ENCODE assay signal across 10 mouse cellular contexts in the genomic region with DNA sequence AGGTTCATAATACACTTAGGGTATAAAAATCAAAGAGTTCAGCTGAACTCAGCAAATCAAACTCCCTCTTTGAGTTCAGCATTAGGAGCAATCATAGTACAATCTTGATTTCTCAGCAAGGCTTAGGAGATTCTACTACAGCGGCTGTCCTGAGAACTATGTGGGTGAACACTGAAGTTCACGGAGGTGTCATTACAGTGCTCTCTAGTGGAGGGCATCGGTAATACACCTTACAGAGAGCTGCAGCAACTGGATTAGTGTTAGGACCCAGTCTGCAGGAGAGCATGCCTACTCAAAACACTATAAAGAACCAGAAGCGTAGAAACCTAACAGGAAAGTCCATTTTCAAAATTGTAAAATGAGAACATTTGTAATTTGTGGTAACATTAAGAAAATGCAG. TPM values are rescaled to one million over a fixed set of nuclear protein-coding genes. Genes with fewer than 3 reads are reported as not detected.
DNase-seq lines count a peak whose midpoint lies in the region; ATAC-seq and TF ChIP-seq lines count a peak whose summit lies in the region.
"Had no signal": no experiment of that assay in that cellular context is flagged by ENCODE, and none has a peak within 500 bp of the region (broad histone marks: within the 10 kb centered on the region; RNA-seq: fewer than 3 reads in every experiment).

No protein-coding gene starts in this region.

- H3K4me1 ChIP-seq in kidney, embryonic 14.5 days (ENCODE audit: control insufficient read depth, insufficient read depth, low read length): no peaks in the 10 kb centered on the region
- peaks cover 29% of the 10 kb centered on the region for H3K4me1 ChIP-seq in E14TG2a.4 (replicated peaks; ENCODE audit: low read depth, low read length)
- no peaks in the 10 kb centered on the region for H3K4me1 ChIP-seq in embryonic facial prominence, embryonic 11.5 days (ENCODE audit: control insufficient read depth, insufficient read depth, low read length)
- H3K4me1 ChIP-seq in limb, embryonic 11.5 days (ENCODE audit: control insufficient read depth, insufficient read depth, low read length): no peaks in the 10 kb centered on the region

- no peak for ATAC-seq in kidney, embryonic 14.5 days (ENCODE audit: low FRiP score, low TSS enrichment)
- no peak for ATAC-seq in embryonic facial prominence, embryonic 11.5 days (replicated peaks; ENCODE audit: insufficient number of reproducible peaks, low FRiP score, low TSS enrichment, low read depth)
- no peak for ATAC-seq in limb, embryonic 11.5 days (ENCODE audit: insufficient number of reproducible peaks, low FRiP score, low TSS enrichment, low read depth)

- no peak overlapping the region for H3K9ac ChIP-seq in kidney, embryonic 14.5 days (ENCODE audit: low read depth, low read length)
- H3K9ac ChIP-seq in embryonic facial prominence, embryonic 11.5 days (replicated peaks; ENCODE audit: low read length): no peak overlapping the region
- H3K9ac ChIP-seq in limb, embryonic 11.5 days (ENCODE audit: low read length): no peak overlapping the region
- H3K9ac ChIP-seq: midbrain, embryonic 12.5 days had no signal

- peak; percentile 39 for DNase-seq in kidney, adult 11 months
- peak; percentile 33 to 65 for DNase-seq in adrenal gland, postnatal 36 days
- peak; percentile 72 for DNase-seq in embryonic facial prominence, embryonic 11.5 days (ENCODE audit: low spot score)
- DNase-seq in limb, embryonic 11.5 days (ENCODE audit: low spot score): peak; percentile 65
- peak; percentile 82 for DNase-seq in retina, embryonic 14.5 days (ENCODE audit: low spot score)
- no peak for DNase-seq in layer of hippocampus, adult 9-11 months

- peak; percentile 90 for TF ChIP-seq CTCF in E14TG2a.4 (conservative IDR thresholded peaks at IDR 0.05; ENCODE audit: low read length)

- no peak overlapping the region for H3K27ac ChIP-seq in kidney, embryonic 14.5 days (ENCODE audit: low read depth, low read length)
- H3K27ac ChIP-seq in embryonic facial prominence, embryonic 11.5 days (replicated peaks; ENCODE audit: low read depth, low read length): no peak overlapping the region
- H3K27ac ChIP-seq in limb, embryonic 11.5 days (replicated peaks; ENCODE audit: low read depth, low read length): no peak overlapping the region
- H3K27ac ChIP-seq: midbrain, embryonic 12.5 days had no signal

- H3K4me3 ChIP-seq in kidney, embryonic 14.5 days (ENCODE audit: low read length): no peak overlapping the region
- no peak overlapping the region for H3K4me3 ChIP-seq in E14TG2a.4 (replicated peaks; ENCODE audit: low read length)
- no peak overlapping the region for H3K4me3 ChIP-seq in embryonic facial prominence, embryonic 11.5 days (ENCODE audit: low read depth, low read length)
- H3K4me3 ChIP-seq in limb, embryonic 11.5 days (ENCODE audit: low read depth, low read length): no peak overlapping the region
- H3K4me3 ChIP-seq: erythroblast, embryonic 14.5 days; midbrain, embryonic 12.5 days had no signal

- H3K4me2 ChIP-seq in kidney, embryonic 14.5 days (replicated peaks; ENCODE audit: low read depth, low read length): no peak overlapping the region
- no peak overlapping the region for H3K4me2 ChIP-seq in embryonic facial prominence, embryonic 11.5 days (ENCODE audit: low read depth, low read length)
- H3K4me2 ChIP-seq in limb, embryonic 11.5 days (ENCODE audit: low read depth, severe bottlenecking): no peak overlapping the region
- H3K4me2 ChIP-seq: midbrain, embryonic 12.5 days had no signal

- H3K27me3 ChIP-seq in kidney, embryonic 14.5 days (ENCODE audit: control insufficient read depth, insufficient read depth, low read length): no peaks in the 10 kb centered on the region
- H3K27me3 ChIP-seq in E14TG2a.4 (ENCODE audit: insufficient read depth, low read length): no peaks in the 10 kb centered on the region
- no peaks in the 10 kb centered on the region for H3K27me3 ChIP-seq in embryonic facial prominence, embryonic 11.5 days (ENCODE audit: control insufficient read depth, insufficient read depth, low read length)
- no peaks in the 10 kb centered on the region for H3K27me3 ChIP-seq in limb, embryonic 11.5 days (ENCODE audit: control insufficient read depth, insufficient read depth, low read length)
- H3K27me3 ChIP-seq: midbrain, embryonic 12.5 days had no signal

- H3K36me3 ChIP-seq in kidney, embryonic 14.5 days (ENCODE audit: control insufficient read depth, insufficient read depth, low read length): no peaks in the 10 kb centered on the region
- H3K36me3 ChIP-seq in E14TG2a.4 (ENCODE audit: insufficient read depth, low read length): no peaks in the 10 kb centered on the region
- H3K36me3 ChIP-seq in embryonic facial prominence, embryonic 11.5 days (replicated peaks; ENCODE audit: control insufficient read depth, insufficient read depth, low read depth, low read length): no peaks in the 10 kb centered on the region
- H3K36me3 ChIP-seq in limb, embryonic 11.5 days (ENCODE audit: control insufficient read depth, insufficient read depth, low read length): no peaks in the 10 kb centered on the region
- H3K36me3 ChIP-seq: midbrain, embryonic 12.5 days had no signal

- 46% methylated on average over 4 of the region's 4 CpGs for WGBS in kidney, embryonic 14.5 days
- WGBS in embryonic facial prominence, embryonic 11.5 days: 30% methylated on average over 4 of the region's 4 CpGs
- WGBS in limb, embryonic 11.5 days: 36% methylated on average over 4 of the region's 4 CpGs

- no peaks in the 10 kb centered on the region for H3K9me3 ChIP-seq in kidney, embryonic 14.5 days (ENCODE audit: control insufficient read depth, low read length)
- no peaks in the 10 kb centered on the region for H3K9me3 ChIP-seq in E14TG2a.4 (ENCODE audit: low read length)
- H3K9me3 ChIP-seq in embryonic facial prominence, embryonic 11.5 days (replicated peaks; ENCODE audit: control insufficient read depth, low read length): no peaks in the 10 kb centered on the region
- no peaks in the 10 kb centered on the region for H3K9me3 ChIP-seq in limb, embryonic 11.5 days (ENCODE audit: control insufficient read depth, low read length)
- H3K9me3 ChIP-seq: midbrain, embryonic 12.5 days had no signal

RNA-seq across cellular contexts. Expression of a gene that starts 19.0 kb away (rescaled TPM):
- polyA plus RNA-seq in kidney, embryonic 14.5 days (2014; fragmentation: Nextera tagmentation; extraction: Ambion mirVana): 0.16 TPM in 1 of 2 replicates, not detected in the other
- not detected for total RNA-seq in adrenal gland, postnatal 36 days (2021)
- not detected in 2 replicates for polyA plus RNA-seq in embryonic facial prominence, embryonic 11.5 days (2014; fragmentation: Nextera tagmentation; extraction: Ambion mirVana)
- polyA plus RNA-seq in limb, embryonic 11.5 days (2014; fragmentation: Nextera tagmentation; extraction: Ambion mirVana): not detected in 2 replicates
- polyA plus RNA-seq: erythroblast, embryonic 14.5 days; midbrain, embryonic 12.5 days had no signal

RNA-seq across cellular contexts. Expression of a gene that starts 28.9 kb away (rescaled TPM):
- polyA plus RNA-seq in kidney, embryonic 14.5 days (2014; fragmentation: Nextera tagmentation; extraction: Ambion mirVana): 81.1 and 85.6 TPM in 2 replicates
- 10 to 100 TPM; 28.9 to 33.3 TPM for total RNA-seq in adrenal gland, postnatal 36 days (2021)
- 97.8 and 110 TPM in 2 replicates for polyA plus RNA-seq in embryonic facial prominence, embryonic 11.5 days (2014; fragmentation: Nextera tagmentation; extraction: Ambion mirVana)
- 84.5 and 91.9 TPM in 2 replicates for polyA plus RNA-seq in limb, embryonic 11.5 days (2014; fragmentation: Nextera tagmentation; extraction: Ambion mirVana)
